Mouse (Mus musculus) inflammation-experienced regulatory T-cells, adult 6 months (primary cell): ENCODE data around the gene Gpr162. TPM values are rescaled to one million over a fixed set of nuclear protein-coding genes. Genes with fewer than 3 reads are reported as not detected.

Experiments used
- ATAC-seq: one replicate; pipeline ENCODE4 v1.8.0; 2017
- polyA plus RNA-seq, 3 experiments: library from polyadenylated mRNA; unstranded; fragments of 100-300 nt; shearing (Covaris generic); gene quantifications; one replicate each; pipeline ENCODE4 v1.2.1; 2017

The Gpr162 gene
- polyA plus RNA-seq, 3 experiments from 2014 or later: 0.16 to 0.19 TPM; not detected in 1

DNA sequence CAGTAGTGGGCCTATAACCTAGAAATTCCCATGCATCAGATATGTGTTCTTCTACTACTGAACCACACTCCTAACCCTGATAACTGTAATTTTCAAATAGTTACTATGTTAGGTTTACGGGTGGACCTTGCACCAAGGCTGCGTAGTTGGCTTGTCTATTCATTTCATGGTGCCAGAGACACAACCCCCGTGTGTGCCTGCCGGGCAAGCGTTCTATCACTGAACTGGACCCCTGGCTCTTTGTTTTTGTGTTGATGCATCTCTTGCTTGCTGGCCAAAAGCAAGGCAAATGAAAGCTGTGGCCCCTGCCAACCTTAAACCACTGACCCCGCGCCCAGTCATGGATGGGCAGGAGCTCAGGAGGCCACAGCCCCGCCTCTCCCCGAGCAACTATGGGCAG, 18.0 kb upstream of the Gpr162 start:
- ATAC-seq: no peak

DNA sequence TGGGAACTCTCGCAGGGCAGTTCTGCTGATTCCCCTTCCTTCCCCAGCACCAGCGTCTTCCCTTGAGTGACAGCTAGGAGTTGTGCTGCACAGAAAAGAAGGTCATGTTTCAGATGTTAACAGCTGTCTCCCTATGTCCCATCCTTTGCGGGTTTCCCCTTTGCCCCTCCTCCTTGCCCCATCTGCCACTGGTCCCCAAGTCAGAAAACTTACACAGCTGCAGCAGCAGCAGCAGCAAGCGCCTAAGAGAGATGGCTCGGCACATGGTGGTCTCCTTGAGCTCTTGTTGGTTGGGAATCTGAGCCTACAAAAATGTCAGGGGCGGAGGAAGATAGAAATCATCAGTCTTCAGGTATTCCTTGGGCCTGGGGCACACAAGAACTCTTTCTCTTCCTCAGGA, 15.6 kb upstream of the Gpr162 start:
- ATAC-seq: no peak

GRCm38 (mm10) chr6:124874348-124874747, 10.6 kb upstream of the Gpr162 start:
- ATAC-seq: no peak

DNA sequence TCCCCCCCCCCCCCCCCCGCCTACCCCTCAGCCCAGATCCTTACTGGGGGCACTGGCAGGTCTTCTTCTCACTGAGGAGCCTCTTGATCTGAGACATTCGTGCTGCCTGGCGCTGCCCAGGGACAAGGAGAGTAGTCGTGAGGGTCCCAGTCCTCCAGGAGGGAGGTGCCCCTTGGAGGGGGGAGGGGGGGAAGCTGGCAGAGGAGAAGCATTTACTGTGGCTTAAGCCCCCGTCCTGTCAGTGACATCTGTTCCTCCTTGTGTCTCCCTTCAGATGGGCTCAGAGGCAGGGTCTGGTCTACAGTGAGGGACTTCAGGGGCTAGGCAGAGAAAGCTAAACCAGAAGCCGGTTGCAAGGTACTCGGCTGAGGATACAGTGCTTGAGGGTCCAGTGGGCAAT, 2.8 kb upstream of the Gpr162 start:
- ATAC-seq: no peak

DNA sequence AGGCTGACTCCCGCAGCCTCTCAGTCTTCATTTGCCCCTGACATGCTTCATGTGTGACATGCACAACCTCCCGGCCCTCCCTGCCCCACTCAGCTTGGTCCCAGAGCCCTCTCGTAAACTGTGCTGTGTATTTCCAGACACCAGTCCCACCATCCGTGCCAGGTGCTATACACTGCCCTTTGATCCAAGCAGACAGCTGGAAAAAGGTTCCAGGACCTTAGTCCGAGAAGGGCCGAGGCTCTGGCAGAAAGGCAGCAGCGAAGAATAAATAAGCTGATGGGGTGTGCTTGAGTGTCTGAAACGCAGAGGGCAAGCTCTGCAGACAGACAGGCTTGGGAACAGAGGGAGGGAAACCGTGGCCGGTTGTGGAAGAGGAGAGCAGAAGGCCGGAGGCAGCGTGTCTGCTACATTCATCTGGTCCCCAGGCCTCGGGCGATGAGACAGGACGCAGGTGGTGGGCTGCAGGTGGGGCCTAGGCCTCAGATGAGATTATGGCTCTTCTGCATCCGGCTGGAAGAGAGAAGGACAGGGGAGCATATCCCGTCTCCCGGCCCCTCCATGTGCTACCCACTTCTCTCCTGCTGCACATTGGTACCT, 2.1 kb upstream of the Gpr162 start:
- no peak for ATAC-seq

DNA sequence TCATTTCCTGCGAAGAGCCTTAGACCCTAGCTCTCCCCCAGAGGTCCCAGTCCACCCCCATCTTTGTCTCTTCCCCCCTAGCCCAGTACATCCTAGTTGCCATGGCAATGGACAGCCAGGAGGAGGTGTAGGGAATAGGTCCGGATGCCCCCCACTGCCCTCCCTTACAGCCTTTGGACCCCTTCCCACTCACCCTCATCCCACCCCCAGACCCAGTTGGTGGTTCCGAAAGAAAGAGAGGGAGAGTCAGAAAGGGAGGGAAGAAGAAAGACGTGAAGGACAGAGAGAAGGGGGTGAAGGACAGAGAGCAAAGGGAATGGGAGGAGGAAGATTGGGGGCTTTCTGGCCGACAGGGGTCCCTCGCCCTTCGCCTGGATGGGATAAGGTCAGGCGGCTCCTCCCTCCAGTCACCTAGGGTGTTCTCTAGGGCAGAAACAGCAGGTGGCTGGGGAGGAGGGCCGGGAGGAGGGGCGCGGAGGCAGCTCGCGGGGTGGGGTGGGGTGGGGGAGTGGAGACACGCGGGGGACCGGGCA, 592 bp downstream of the Gpr162 start:
- no peak for ATAC-seq

- no peak for ATAC-seq
Observed at GRCm38 (mm10) chr6:124862406-124863124, 1.2 kb downstream of the Gpr162 start.

DNA sequence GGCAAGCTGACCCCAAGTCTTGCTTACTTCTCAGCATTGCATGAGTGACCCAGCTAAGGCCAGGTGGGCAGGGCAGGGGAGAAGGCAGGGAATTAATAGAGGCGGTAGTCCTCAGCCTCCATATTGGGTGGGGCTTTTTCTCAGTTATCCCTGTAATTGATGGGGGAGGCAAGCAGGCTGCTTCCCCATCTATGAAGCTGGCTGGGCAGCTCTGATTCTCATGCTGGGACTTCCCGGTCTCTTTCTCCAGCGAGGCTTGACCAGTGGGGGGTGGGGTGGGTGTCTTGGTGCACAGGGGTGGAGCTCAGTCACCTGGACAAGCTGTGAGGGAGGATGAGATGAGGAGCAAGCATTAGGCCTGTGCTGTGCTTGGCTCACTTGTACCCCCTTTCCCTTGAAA, 2.0 kb downstream of the Gpr162 start:
- ATAC-seq: no peak

DNA sequence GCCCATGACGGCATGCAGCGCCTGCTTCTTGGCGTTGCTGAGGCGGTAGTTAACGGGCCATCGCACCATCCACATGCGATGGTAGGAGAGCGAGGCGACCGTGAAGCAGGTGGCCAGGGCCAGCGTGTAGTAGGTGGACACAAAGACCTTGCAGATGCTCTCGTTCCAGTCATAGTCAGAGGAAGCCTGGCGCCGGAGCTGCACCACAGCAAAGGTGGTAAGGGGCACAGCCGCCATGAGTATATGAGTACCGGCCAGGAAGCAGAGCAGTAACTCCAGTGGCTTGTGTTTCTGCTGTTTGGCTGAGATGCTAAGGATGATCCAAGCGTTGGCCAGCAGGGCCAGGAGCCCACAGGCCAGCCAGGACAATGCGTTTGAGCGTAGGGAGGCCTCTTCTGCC, 2.5 kb downstream of the Gpr162 start:
- no peak for ATAC-seq

DNA sequence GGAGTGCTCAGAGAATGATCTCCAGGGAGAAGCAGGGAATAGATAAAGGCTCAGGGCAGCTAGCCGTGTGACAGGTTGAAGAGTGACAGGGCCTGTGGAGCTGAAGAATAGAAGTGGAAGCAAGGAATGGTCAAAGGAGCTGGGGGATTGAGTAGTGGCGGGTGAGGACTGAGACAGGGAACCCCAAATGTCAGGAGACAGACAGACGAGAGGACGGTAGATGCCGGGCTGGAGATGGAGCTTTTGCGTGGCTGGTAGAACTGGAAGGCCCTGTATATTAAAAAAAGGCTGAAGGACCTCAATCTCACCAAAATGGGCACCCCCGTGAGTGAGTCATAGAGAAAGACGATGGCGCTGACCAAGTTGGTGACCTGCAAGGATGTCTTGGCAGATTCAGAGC, 3.3 kb downstream of the Gpr162 start:
- no peak for ATAC-seq

- ATAC-seq: peak; percentile 33
Observed at GRCm38 (mm10) chr6:124859725-124860124, 4.1 kb downstream of the Gpr162 start.

- no peak for ATAC-seq
Observed at GRCm38 (mm10) chr6:124858561-124859318, 5.0 kb downstream of the Gpr162 start.

DNA sequence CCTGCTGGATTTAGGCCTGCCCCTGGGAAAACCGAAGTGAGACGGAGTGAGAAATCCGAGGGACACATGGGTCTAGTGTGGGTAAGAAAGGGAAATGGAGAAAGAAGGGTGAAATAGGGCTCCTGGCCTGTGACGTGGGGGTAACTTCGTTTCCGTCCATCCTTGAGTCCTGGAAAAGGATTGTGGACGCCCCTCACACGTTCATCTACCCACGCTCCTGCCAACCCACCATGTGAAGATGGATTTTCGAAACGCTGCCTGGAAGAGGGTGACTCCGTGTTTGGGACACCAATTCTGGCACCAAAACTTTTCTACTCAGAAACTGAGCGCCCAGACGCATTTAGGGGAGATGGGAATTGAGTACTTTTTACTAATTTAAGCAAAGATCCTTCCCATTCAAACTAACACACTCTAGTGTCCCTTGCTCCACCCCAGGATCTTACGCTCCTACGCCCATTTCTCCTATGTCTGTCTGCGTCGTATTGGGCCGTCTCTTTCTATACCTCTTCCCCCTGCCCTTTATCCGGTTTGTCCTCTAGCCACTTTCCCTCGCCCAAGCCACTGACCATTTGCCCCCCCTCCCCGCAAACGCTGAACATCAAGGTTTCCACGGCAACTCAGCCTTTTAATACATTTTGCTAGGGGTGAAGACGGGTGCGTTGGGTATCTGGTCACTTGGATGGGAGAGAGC, 5.8 kb downstream of the Gpr162 start:
- no peak for ATAC-seq

- ATAC-seq: peak; percentile 81
Observed at GRCm38 (mm10) chr6:124856916-124857839, 6.6 kb downstream of the Gpr162 start, which contains the start of gene P3h3. TSS of gene P3h3 (minus strand) at chr6:124857752.

GRCm38 (mm10) chr6:124856321-124856720, 7.5 kb downstream of the Gpr162 start:
- ATAC-seq: peak; percentile 6

DNA sequence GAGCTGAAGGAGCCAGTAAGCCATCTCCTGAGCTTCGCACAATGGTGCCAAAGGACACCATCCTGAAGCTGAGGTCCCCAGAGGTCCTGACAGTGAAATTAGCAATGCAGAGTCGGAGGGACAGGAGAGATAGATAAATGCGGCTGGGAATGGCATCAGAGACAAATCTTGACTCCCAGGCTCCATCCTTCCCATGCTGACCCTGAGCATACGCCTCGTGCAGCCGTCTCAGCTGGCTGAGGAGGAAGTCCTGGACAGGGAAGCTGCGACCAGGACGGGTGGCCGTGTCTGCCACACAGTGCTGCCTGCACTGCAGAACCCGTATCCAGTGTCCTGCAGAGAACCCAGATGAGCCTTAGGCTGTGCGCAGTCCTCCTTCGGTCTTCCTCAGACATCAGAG, 9.1 kb downstream of the Gpr162 start:
- ATAC-seq: no peak

DNA sequence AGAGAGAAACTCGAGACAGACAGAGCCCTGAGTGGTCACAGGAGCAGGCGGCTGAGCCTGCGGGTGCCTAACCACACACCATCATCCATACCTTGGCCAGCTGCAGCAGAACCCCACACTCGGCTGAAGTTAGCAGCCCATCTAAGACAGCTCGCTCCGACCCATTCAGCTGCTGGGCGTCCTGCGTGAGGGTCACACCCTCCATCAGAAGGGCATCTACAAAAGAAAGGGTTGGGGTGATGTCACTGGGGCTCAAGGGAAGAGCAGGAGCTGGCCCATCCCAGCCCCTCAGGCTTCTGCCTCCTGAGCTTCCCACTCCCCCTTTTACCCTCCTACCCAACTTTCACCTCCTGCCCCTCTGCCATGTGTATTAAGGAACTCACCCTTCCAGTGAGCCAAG, 13.2 kb downstream of the Gpr162 start:
- ATAC-seq: no peak

- ATAC-seq: peak; percentile 88
Observed at GRCm38 (mm10) chr6:124847305-124847704, 16.5 kb downstream of the Gpr162 start.

GRCm38 (mm10) chr6:124840241-124841167, 23.3 kb downstream of the Gpr162 start, which contains the start of gene Gnb3:
TSS of gene Gnb3 (minus strand) at chr6:124840275.
- ATAC-seq: no peak

DNA sequence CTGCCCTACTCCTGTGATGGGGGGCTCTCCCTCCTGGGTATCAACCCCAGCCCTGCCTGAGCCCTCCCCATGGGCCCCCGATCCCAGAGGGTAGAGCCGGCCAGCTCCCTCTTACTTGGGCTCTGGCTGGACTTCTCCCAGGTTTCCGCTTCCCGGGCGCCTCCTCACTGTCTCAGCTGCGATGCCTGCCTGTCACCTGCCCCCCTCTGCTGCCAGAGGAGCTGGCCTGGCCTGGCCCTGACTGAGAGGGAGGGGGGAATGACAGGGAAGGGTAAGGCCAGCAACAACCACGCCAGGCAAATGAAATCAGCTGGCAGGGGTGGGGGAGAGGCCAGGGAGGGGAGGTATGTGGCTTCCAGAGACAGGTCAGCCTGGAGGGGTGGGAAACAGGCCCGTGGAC, 24.0 kb downstream of the Gpr162 start:
- ATAC-seq: no peak
